Mouse (Mus musculus) G1E (cell line): ENCODE results near the gene Ccl6. TPM values are rescaled to one million over a fixed set of nuclear protein-coding genes. Genes with fewer than 3 reads are reported as not detected.

Source experiments
- ATAC-seq: 2 replicates; pipeline ENCODE4 v1.8.0; 2016; ENCODE audit warnings: mild to moderate bottlenecking; ENCODE audit not compliant: insufficient number of reproducible peaks, poor library complexity, low FRiP score, severe bottlenecking; ENCODE audit errors: extremely low read depth
- DNase-seq: peaks from one replicate; pipeline ENCODE4 v3.0.0; 2012; ENCODE audit warnings: low spot score
- H3K27me3 ChIP-seq: 2 replicates; pipeline ENCODE4 v1.6.1; 2012; ENCODE audit warnings: mild to moderate bottlenecking, low read length, inconsistent platforms; ENCODE audit not compliant: insufficient read depth
- H3K36me3 ChIP-seq: replicated peaks from 2 replicates; pipeline ENCODE3; 2012; ENCODE audit warnings: mild to moderate bottlenecking, inconsistent platforms
- H3K4me1 ChIP-seq: 2 replicates; pipeline ENCODE4 v1.6.1; 2012; ENCODE audit warnings: low read depth, low read length, inconsistent platforms, mixed read lengths; ENCODE audit not compliant: insufficient read depth
- H3K4me3 ChIP-seq: 2 replicates; pipeline ENCODE4 v1.5.1; 2012; ENCODE audit warnings: low read depth, mild to moderate bottlenecking, inconsistent platforms, low read length, moderate library complexity, mixed read lengths
- H3K9me3 ChIP-seq: replicated peaks from 2 replicates; pipeline ENCODE4 v1.6.1; 2012; ENCODE audit warnings: inconsistent platforms
- CTCF ChIP-seq: IDR thresholded peaks from 2 replicates; pipeline ENCODE4 v1.5.1; 2012; ENCODE audit warnings: low read depth, low read length, inconsistent platforms, mixed read lengths
- GATA1 ChIP-seq: IDR thresholded peaks from 2 replicates; pipeline ENCODE4 v1.6.1; 2012; ENCODE audit warnings: borderline replicate concordance, low read length, inconsistent platforms, mixed read lengths
- GATA2 ChIP-seq: IDR thresholded peaks from 2 replicates; pipeline ENCODE4 v1.6.1; 2012; ENCODE audit warnings: low read depth, low read length, inconsistent platforms, borderline replicate concordance
- POLR2AphosphoS5 ChIP-seq: IDR thresholded peaks from 2 replicates; pipeline ENCODE4 v1.6.1; 2012; ENCODE audit warnings: low read depth, low read length, inconsistent platforms; ENCODE audit not compliant: insufficient replicate concordance
- TAL1 ChIP-seq: conservative IDR thresholded peaks from 2 replicates; pipeline ENCODE4 v1.6.1; 2012; ENCODE audit warnings: low read depth, low read length, inconsistent platforms, mixed read lengths
- polyA plus RNA-seq: library from polyadenylated mRNA; stranded (reverse); fragments of >175 nt; gene quantifications from 2 replicates; pipeline ENCODE4 v1.2.3, GENCODE M21; 2012
- total RNA-seq, 2 experiments: library from RNA; stranded (forward) in 1 of 2; stranded (reverse) in 1 of 2; fragments of 200-1000 nt in 1 of 2; fragments of >200 nt in 1 of 2; fragmentation: Nextera tagmentation in 1 of 2; gene quantifications; 2 replicates each; pipeline ENCODE4 v1.2.3; 2014 to 2017

Gene Ccl6
- total and polyA plus RNA-seq, 3 experiments: 0.13 to 0.33 TPM; not detected in 1

- DNase-seq (no peak), ATAC-seq (no peak)
- no peaks in the 10 kb centered on the region for H3K9me3 ChIP-seq
- 0 out of 2 replicates have a peak, but pooled peaks cover under 1% of the 10 kb centered on the region for H3K4me1 ChIP-seq
- no peaks in the 10 kb centered on the region for H3K36me3 ChIP-seq
- no peak overlapping the region for H3K4me3 ChIP-seq
- no peak for TF ChIP-seq GATA1
- no peak for TF ChIP-seq POLR2AphosphoS5
- TF ChIP-seq GATA2: no peak
- TF ChIP-seq TAL1: no peak
- TF ChIP-seq CTCF: no peak
- H3K27me3 ChIP-seq: 0 out of 2 replicates have a peak, but pooled peaks cover under 1% of the 10 kb centered on the region
Observed at GRCm38 (mm10) chr11:83544214-83544613, 48.7 kb downstream of the Ccl6 start.

GRCm38 (mm10) chr11:83541415-83541814 lies 51.5 kb downstream of the Ccl6 start:
- Histone ChIP-seq H3K4me3 (no peak overlapping the region), H3K27me3 (peaks cover 3% of the 10 kb centered on the region; the same call in 1 of the 2 replicates), H3K36me3 (no peaks in the 10 kb centered on the region), H3K4me1 (no peaks in the 10 kb centered on the region; the same call in 1 of the 2 replicates), H3K9me3 (no peaks in the 10 kb centered on the region)
- no peak for ATAC-seq
- no peak for DNase-seq
- no peak for TF ChIP-seq GATA2
- no peak for TF ChIP-seq CTCF
- no peak for TF ChIP-seq POLR2AphosphoS5
- TF ChIP-seq TAL1: no peak

- ATAC-seq: no peak
Observed at GRCm38 (mm10) chr11:83540931-83541330, 52.0 kb downstream of the Ccl6 start.

GRCm38 (mm10) chr11:83538705-83539314 lies 54.1 kb downstream of the Ccl6 start:
- peaks cover 3% of the 10 kb centered on the region for H3K4me1 ChIP-seq

More at GRCm38 (mm10) chr11:83540931-83541330, 52.0 kb downstream of the Ccl6 start:
- Histone ChIP-seq H3K4me1 (no peaks in the 10 kb centered on the region; the same call in 1 of the 2 replicates), H3K4me3 (no peak overlapping the region), H3K36me3 (no peaks in the 10 kb centered on the region), H3K9me3 (no peaks in the 10 kb centered on the region), H3K27me3 (peaks cover 3% of the 10 kb centered on the region; the same call in 1 of the 2 replicates)
- TF ChIP-seq GATA1: no peak
- no peak for TF ChIP-seq TAL1
- no peak for TF ChIP-seq POLR2AphosphoS5
- no peak for TF ChIP-seq CTCF
- no peak for TF ChIP-seq GATA2
- no peak for DNase-seq

More at GRCm38 (mm10) chr11:83538705-83539314, 54.1 kb downstream of the Ccl6 start:
- Histone ChIP-seq H3K4me3 (no peak overlapping the region), H3K27me3 (peaks cover 6% of the 10 kb centered on the region; the same call in 1 of the 2 replicates), H3K36me3 (no peaks in the 10 kb centered on the region), H3K9me3 (no peaks in the 10 kb centered on the region)
- DNase-seq: no peak
- no peak for ATAC-seq
- TF ChIP-seq POLR2AphosphoS5: no peak
- no peak for TF ChIP-seq TAL1
- no peak for TF ChIP-seq GATA2
- TF ChIP-seq CTCF: no peak
- no peak for TF ChIP-seq GATA1

Other genes starting within 250 kb of the Ccl6 start
- gene Rasl10b, start 183.9 kb downstream of the Ccl6 start, total RNA-seq (2014; fragmentation: Nextera tagmentation): not detected in 2 replicates
- gene Rasl10b, start 183.9 kb downstream of the Ccl6 start, total RNA-seq (2017): 0.06 TPM in 1 of 2 replicates, not detected in the other
- 0.04 and 0.09 TPM in 2 replicates for gene Rasl10b, start 183.9 kb downstream of the Ccl6 start, polyA plus RNA-seq
- gene Gas2l2, start 163.6 kb downstream of the Ccl6 start, total RNA-seq (2014; fragmentation: Nextera tagmentation): not detected in 2 replicates
- gene Gas2l2, start 163.6 kb downstream of the Ccl6 start, total RNA-seq (2017): 0.05 and 0.06 TPM in 2 replicates
- gene Gas2l2, start 163.6 kb downstream of the Ccl6 start, polyA plus RNA-seq: not detected in 2 replicates
- gene 1700020L24Rik, start 155.4 kb downstream of the Ccl6 start, total RNA-seq (2014; fragmentation: Nextera tagmentation): not detected in 2 replicates
- gene 1700020L24Rik, start 155.4 kb downstream of the Ccl6 start, total RNA-seq (2017): not detected in 2 replicates
- gene 1700020L24Rik, start 155.4 kb downstream of the Ccl6 start, polyA plus RNA-seq: not detected in 2 replicates
- gene Mmp28, start 130.0 kb downstream of the Ccl6 start, total RNA-seq (2014; fragmentation: Nextera tagmentation): not detected in 2 replicates
- gene Mmp28, start 130.0 kb downstream of the Ccl6 start, total RNA-seq (2017): 0.06 and 0.11 TPM in 2 replicates
- gene Mmp28, start 130.0 kb downstream of the Ccl6 start, polyA plus RNA-seq: not detected in 2 replicates
- 99.5 and 106 TPM in 2 replicates for gene Taf15, start 120.0 kb downstream of the Ccl6 start, total RNA-seq (2014; fragmentation: Nextera tagmentation)
- gene Taf15, start 120.0 kb downstream of the Ccl6 start, total RNA-seq (2017): 22.7 and 29.9 TPM in 2 replicates
- 41.8 and 47.1 TPM in 2 replicates for gene Taf15, start 120.0 kb downstream of the Ccl6 start, polyA plus RNA-seq
- gene Heatr9, start 70.9 kb downstream of the Ccl6 start, total RNA-seq (2014; fragmentation: Nextera tagmentation): not detected in 2 replicates
- not detected in 2 replicates for gene Heatr9, start 70.9 kb downstream of the Ccl6 start, total RNA-seq (2017)
- gene Heatr9, start 70.9 kb downstream of the Ccl6 start, polyA plus RNA-seq: not detected in 2 replicates
- gene Ccl5, start 62.6 kb downstream of the Ccl6 start, total RNA-seq (2014; fragmentation: Nextera tagmentation): 3.1 TPM in 1 of 2 replicates, not detected in the other
- gene Ccl5, start 62.6 kb downstream of the Ccl6 start, total RNA-seq (2017): 0.29 TPM in 1 of 2 replicates, not detected in the other
- not detected in 2 replicates for gene Ccl5, start 62.6 kb downstream of the Ccl6 start, polyA plus RNA-seq
- 4.4 and 11.6 TPM in 2 replicates for gene Ccl9, start 14.5 kb downstream of the Ccl6 start, total RNA-seq (2014; fragmentation: Nextera tagmentation)
- 2.0 and 3.4 TPM in 2 replicates for gene Ccl9, start 14.5 kb downstream of the Ccl6 start, total RNA-seq (2017)
- 0.09 and 0.13 TPM in 2 replicates for gene Ccl9, start 14.5 kb downstream of the Ccl6 start, polyA plus RNA-seq
- not detected in 2 replicates for gene Rpl9-ps1, start 52.5 kb upstream of the Ccl6 start, total RNA-seq (2014; fragmentation: Nextera tagmentation)
- not detected in 2 replicates for gene Rpl9-ps1, start 52.5 kb upstream of the Ccl6 start, total RNA-seq (2017)
- not detected in 2 replicates for gene Rpl9-ps1, start 52.5 kb upstream of the Ccl6 start, polyA plus RNA-seq
- not detected in 2 replicates for gene Ccl3, start 56.3 kb upstream of the Ccl6 start, total RNA-seq (2014; fragmentation: Nextera tagmentation)
- 2.0 and 2.7 TPM in 2 replicates for gene Ccl3, start 56.3 kb upstream of the Ccl6 start, total RNA-seq (2017)
- gene Ccl3, start 56.3 kb upstream of the Ccl6 start, polyA plus RNA-seq: not detected in 2 replicates
- not detected in 2 replicates for gene Ccl4, start 69.5 kb upstream of the Ccl6 start, total RNA-seq (2014; fragmentation: Nextera tagmentation)
- gene Ccl4, start 69.5 kb upstream of the Ccl6 start, total RNA-seq (2017): 0.38 TPM in 1 of 2 replicates, not detected in the other
- gene Ccl4, start 69.5 kb upstream of the Ccl6 start, polyA plus RNA-seq: not detected in 2 replicates
- gene Wfdc17, start 110.9 kb upstream of the Ccl6 start, total RNA-seq (2014; fragmentation: Nextera tagmentation): not detected in 2 replicates
- gene Wfdc17, start 110.9 kb upstream of the Ccl6 start, total RNA-seq (2017): not detected in 2 replicates
- not detected in 2 replicates for gene Wfdc17, start 110.9 kb upstream of the Ccl6 start, polyA plus RNA-seq
- not detected in 2 replicates for gene Wfdc18, start 115.9 kb upstream of the Ccl6 start, total RNA-seq (2014; fragmentation: Nextera tagmentation)
- gene Wfdc18, start 115.9 kb upstream of the Ccl6 start, total RNA-seq (2017): not detected in 2 replicates
- gene Wfdc18, start 115.9 kb upstream of the Ccl6 start, polyA plus RNA-seq: not detected in 2 replicates
- gene Wfdc21, start 153.9 kb upstream of the Ccl6 start, total RNA-seq (2014; fragmentation: Nextera tagmentation): not detected in 2 replicates
- not detected in 2 replicates for gene Wfdc21, start 153.9 kb upstream of the Ccl6 start, total RNA-seq (2017)
- not detected in 2 replicates for gene Wfdc21, start 153.9 kb upstream of the Ccl6 start, polyA plus RNA-seq
- 31.7 and 36.7 TPM in 2 replicates for gene Heatr6, start 160.6 kb upstream of the Ccl6 start, total RNA-seq (2014; fragmentation: Nextera tagmentation)
- gene Heatr6, start 160.6 kb upstream of the Ccl6 start, total RNA-seq (2017): 14.9 and 18.1 TPM in 2 replicates
- gene Heatr6, start 160.6 kb upstream of the Ccl6 start, polyA plus RNA-seq: 4.7 and 7.6 TPM in 2 replicates